Mouse (Mus musculus) spleen, postnatal 14 days (tissue): Measurements from ENCODE around the gene Atp13a1.

Source experiments
- DNase-seq, 2 experiments: peaks; one replicate each; pipeline ENCODE4 v3.0.0; 2021 to 2022; ENCODE audit warnings: low spot score in 2 of 2

The Atp13a1 gene

DNA sequence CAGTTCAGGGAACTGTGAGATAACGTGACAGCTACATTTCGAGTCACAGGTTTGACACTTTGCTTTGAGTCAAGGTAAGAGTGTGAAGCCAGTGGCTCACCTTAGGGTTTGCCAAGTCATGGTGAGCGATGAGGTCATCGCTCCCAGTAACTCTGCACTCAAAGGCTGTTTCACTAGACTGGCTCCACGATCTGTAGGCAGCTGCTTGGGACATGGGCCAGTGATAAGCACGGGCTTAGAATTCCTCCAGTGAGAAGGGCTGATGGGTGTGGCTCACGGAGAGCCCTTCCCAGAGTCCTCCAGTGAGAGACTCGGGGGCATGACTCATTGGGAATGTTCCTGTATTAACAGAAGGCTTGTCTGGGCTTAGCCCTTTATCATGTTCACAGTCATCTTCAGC lies 58.0 kb downstream of the Atp13a1 start:
- DNase-seq, result no peak

DNA sequence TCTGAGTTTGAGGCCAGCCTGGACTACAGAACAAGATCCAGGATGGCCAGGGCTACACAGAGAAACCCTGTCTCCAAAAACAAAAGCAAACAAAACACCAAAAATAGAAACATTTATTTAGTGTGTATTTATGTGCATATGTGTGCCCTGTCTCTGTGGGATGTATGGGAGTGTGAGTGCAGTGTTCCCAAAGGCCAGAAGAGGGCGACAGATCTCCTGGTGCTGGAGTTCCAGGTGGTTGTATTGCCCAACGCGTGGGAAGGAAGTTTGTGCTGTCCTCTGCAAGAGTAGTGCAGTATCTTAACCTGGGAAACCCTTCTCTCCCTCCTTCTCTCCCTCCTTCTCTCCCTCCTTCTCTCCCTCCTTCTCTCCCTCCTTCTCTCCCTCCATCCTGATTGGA lies 58.9 kb downstream of the Atp13a1 start:
- no peak for DNase-seq

DNA sequence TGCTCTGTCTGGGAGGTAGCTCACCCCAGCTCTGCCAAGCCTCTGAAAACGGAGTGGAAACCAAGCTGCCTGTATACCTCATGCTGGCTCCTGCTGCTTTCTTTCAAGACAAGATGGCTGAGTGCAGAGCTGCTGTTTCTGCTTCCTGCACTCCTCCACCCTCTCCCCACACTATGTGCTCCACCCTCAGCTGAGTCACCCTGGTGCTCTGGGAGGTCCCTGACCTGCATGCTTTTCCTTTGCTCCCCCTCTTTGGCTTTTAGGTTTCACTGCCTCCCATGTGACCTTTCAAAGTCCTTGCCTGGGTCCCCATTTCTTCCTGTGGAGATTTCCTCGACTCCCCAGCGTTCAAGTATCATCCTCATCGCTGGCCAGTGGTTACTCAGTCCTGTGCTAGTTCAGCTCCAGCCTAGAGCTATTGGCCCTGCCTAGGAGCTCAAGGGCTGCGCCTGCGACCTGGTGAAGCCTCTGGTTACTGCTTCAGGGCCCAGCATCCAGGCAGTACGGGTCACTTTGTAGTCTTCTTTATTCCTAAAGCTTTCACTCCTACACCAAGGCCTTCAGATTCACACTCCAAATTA lies 60.1 kb downstream of the Atp13a1 start:
- DNase-seq, result no peak

DNA sequence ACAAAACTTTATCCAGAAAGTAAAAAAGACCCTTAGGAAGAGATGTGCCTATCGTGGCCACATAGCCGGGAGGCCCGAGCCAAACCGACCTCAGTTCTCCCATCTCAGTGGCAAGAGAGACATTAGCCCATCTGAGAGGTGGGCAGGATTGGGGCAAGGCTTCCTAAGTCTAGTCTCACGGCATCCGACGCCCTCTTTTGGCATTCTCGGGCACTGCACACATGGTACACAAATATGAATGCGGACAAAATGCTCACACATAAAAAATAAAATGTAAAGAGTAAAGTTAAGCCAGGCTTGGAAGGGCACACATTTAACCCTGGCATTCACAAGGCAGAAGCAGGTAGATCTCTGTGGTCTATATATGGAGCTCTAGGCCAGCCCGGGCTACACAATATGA lies 62.9 kb downstream of the Atp13a1 start:
- no peak for DNase-seq
